Mouse (Mus musculus) heart, postnatal 0 days (tissue): ENCODE measurements at regions not wholly inside any gene's neighbourhood (a gene's known extent, or its start where the extent isn't known, plus 50 kb on each side); places are given as distances from the start of the nearest gene placed in this dataset.
"Not testable (repeated sequence)": the region's sequence is repeated elsewhere in the genome, so short reads cannot be mapped to it uniquely, and the experiment has no call there.

Source experiments
- CTCF ChIP-seq: IDR thresholded peaks from 2 replicates; pipeline ENCODE4 v1.5.1; 2016; ENCODE audit warnings: antibody characterized with exemption, control low read depth, low read depth
- EP300 ChIP-seq: IDR thresholded peaks from 2 replicates; pipeline ENCODE4 v1.6.1; 2016; ENCODE audit warnings: antibody characterized with exemption, low read depth

DNA sequence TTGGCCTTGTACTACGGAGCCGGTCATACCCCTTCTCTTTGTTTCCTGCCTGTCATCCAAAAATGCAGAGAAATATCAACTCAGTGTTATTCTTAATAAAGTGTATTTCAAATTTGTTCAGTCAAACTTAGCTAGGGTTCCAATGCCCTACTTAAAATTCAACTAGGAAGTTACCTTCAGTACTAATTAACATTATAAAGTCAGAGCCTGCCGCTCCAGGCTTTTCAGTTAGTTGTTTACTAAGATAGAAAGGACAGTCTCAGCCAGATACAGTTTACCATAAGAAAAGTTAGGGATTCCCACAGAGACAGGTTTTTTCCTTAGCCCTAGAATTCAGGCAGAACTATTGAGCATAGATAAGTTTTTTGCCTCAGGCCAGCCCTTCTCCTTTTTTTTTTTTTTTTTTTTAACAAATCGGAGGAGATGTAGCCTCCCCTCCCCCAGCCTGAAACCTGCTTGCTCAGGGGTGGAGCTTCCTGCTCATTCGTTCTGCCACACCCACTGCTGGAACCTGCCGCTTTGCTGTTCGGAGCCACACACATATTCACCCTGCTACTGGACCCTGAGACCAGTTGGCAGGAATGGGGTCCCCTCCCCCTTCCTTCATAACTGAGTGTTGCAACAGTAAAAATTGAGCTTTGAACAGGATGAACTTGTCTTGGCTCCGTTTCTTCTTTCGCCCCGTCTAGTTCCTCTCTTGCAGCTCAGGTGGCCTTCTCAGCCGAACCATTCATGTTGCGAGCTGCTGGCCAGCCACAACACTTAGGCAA is 340.8 kb upstream of the Oprm1 start:
- TF ChIP-seq CTCF, EP300: not testable (repeated sequence)
